Mouse (Mus musculus): ENCODE results near the gene Fry.

Fry gene

GRCm38 (mm10) chr5:150173869-150174268 lies 55.4 kb downstream of the Fry start:
- no peak for DNase-seq (ENCODE audit: low spot score)

DNA sequence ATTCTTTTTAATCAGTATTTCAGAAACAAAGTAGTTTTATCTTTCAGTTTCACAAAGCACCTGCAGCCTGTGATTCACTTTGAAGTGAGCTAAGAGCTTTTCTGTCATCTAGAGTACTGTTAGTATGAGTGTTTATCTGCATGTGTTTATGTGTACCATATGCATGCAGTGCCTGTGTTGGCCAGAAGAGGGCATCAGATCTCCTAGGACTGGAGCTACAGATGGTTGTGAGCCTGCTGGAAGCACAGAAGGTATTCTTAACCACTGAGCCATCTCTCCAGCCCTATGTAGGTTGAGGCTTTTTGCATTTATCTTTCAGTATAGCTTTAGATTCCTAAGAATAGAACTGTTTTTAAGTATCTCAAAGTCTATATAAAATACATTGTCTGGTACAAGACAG lies 56.5 kb downstream of the Fry start:
- DNase-seq (ENCODE audit: low spot score) = no peak

DNA sequence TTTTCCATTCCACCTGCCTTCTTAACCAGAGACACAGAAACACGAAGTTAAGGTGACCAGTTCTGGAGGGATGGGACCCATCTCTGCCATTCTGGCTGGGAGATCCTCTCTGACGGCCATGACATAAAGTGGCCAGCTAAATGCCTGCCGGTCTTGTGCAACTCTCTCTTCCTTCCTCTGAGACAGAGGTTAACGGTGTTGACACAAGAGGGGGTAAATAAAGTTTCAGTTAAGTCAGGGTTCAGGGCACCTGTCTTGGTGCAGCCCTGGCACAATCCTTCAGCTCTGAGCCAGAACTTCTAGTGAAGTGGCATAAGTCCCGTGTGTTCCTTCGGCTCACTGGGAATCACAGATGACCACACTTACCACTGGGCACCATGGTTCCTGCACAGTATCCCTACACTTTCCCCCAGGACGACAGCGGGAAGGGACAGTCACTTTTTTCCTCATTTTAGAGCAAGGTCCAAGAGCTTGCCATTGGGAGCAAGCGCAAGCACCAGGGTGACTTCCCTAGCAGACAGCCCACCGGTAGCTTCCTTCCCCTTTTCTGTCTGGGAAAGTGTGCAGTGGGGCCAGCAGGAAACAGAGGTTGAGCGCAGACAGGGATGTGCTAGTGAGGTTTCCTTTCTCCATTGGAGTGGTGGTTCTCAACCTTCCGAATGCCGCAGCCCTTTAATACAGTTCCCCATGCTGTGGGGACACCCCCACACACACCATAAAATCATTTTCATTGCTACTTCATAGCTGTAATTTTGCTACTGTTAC lies 58.0 kb downstream of the Fry start:
- DNase-seq (ENCODE audit: low spot score) = no peak

GRCm38 (mm10) chr5:150177757-150178156 lies 59.3 kb downstream of the Fry start:
- DNase-seq (ENCODE audit: low spot score) = no peak

- DNase-seq (ENCODE audit: low spot score) = no peak
Measured at GRCm38 (mm10) chr5:150178194-150178801, 59.9 kb downstream of the Fry start.

- DNase-seq (ENCODE audit: low spot score) = no peak
Measured at GRCm38 (mm10) chr5:150180985-150181607, 62.7 kb downstream of the Fry start.

GRCm38 (mm10) chr5:150184959-150185358 lies 66.5 kb downstream of the Fry start:
- no peak for DNase-seq (ENCODE audit: low spot score)

- no peak for DNase-seq (ENCODE audit: low spot score)
Measured at GRCm38 (mm10) chr5:150186121-150186520, 67.7 kb downstream of the Fry start.

DNA sequence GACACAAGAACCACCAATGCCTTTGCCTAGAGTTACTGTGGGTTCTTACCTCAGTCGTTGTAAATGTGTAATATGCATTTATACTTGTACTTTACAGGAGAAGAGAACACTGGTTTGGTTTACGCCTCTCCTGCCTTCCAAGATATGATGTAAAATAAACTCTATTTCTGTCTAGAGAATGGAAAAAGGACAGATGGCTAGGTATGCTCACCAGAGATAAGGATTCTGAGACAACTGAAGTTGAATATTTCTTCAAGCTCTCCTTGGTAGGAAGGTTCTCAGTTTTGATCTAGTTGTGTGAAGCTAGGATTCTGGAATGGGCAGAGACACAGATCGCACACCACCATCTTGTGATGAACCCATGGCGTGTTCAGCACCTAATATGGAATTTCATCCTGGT lies 68.2 kb downstream of the Fry start:
- DNase-seq (ENCODE audit: low spot score) = no peak

GRCm38 (mm10) chr5:150188031-150188430 lies 69.6 kb downstream of the Fry start:
- no peak for DNase-seq (ENCODE audit: low spot score)

GRCm38 (mm10) chr5:150190454-150191358 lies 72.3 kb downstream of the Fry start:
- no peak for DNase-seq (ENCODE audit: low spot score)

- DNase-seq (ENCODE audit: low spot score) = peak; percentile 49
Measured at GRCm38 (mm10) chr5:150195514-150196210, 77.2 kb downstream of the Fry start.

DNA sequence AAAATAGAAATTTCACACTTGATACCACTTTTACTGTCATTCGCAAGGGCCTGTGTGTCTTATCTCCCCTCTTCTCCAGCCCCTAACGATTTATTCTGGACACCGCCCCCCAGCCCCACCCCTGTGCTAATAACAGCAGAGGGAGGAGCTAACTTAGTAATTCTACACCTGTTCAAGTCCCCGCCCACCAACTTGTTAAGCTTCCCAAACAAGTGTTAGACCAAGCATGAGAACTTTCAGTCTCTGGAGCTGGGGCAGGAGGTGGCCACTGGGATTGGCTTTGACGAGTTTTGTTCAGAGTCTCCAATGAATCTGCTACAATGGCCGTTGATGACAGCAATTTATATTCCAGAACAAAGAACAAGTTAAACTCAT lies 77.8 kb downstream of the Fry start:
- peak; percentile 70 for DNase-seq (ENCODE audit: low spot score)

GRCm38 (mm10) chr5:150196881-150197311 lies 78.5 kb downstream of the Fry start:
- DNase-seq (ENCODE audit: low spot score) = peak; percentile 18

GRCm38 (mm10) chr5:150206749-150207148 lies 88.3 kb downstream of the Fry start:
- DNase-seq (ENCODE audit: low spot score) = no peak

- DNase-seq (ENCODE audit: low spot score) = no peak
Measured at GRCm38 (mm10) chr5:150207596-150207995, 89.2 kb downstream of the Fry start.

GRCm38 (mm10) chr5:150208009-150208408 lies 89.6 kb downstream of the Fry start:
- no peak for DNase-seq (ENCODE audit: low spot score)

DNA sequence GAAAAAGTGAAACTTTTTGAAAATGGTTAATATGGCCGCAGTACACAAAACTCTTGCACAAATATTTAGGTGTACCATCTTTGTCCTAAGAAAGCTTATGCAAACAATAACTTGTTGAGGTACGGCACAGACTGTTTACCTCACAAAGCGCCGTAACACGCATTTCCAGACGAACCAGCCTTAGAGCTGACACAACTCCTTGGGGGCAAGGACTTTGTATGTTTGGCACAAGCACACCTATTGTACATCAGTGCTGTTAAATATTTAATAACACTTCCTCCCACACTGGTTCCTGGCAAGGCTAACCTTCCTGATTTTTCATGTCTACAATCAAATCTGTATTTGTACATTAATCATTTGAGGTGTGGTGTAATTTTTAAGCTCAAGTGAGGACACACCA lies 95.6 kb downstream of the Fry start:
- no peak for DNase-seq (ENCODE audit: low spot score)

DNA sequence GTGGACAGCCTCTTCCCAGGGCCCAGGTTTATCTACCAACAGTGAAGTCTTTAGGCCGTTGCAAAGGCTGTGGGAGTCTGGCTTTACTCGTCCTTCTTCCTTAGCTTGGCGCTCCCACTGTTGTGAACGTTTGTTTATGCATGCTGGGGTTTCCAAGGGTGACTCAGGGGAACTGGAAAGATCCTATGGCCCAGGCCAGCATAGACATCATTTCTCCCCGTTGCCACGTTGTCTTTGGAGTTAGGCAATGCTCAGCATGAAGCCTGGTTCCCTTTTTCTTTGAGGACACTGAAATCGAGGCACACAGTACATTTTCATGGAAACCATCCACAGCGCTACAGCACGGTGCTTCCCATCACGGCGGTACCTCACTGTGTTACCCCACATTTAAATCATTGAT lies 97.6 kb downstream of the Fry start:
- no peak for DNase-seq (ENCODE audit: low spot score)

DNA sequence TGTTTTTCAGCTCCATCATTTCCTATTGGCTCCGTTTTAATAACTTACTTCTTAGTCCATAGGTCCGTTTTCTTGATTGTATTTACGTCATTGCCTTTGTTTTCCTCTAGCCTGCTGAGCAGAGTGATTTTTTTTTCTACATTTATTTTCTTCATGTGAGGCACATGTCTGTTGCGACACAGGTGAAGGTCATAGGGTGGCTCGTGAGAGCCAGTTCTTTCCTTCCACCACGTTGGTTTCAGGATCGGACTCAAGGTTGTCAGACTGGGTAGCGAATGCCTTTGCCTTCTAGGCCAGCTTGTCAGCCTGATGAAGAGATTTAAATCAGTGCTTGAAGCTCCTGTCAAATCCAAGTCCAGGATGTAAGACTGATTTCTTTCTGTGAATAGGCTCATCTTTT lies 101.0 kb downstream of the Fry start:
- no peak for DNase-seq (ENCODE audit: low spot score)

DNA sequence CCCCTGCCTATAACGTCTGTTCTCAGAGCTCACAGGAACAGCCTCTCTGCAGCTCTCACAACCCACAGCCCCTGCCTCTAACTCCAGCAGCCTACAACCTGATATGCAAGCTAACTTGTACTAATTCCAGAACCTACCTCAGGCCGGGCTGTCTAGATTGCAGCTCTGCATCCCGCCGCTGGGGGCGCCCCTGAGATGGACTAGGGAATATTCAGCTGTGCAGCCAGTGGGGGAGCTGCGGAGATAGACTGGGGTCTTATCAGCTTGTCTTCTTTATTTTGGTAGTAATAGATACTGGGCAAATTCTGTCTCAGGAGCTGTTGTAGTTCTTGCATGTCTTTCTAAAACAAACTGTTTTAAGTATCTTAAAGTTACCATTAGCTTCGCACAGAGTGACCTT lies 101.9 kb downstream of the Fry start:
- peak; percentile 21 for DNase-seq (ENCODE audit: low spot score)

GRCm38 (mm10) chr5:150221806-150222205 lies 103.4 kb downstream of the Fry start:
- no peak for DNase-seq (ENCODE audit: low spot score)
